Mouse (Mus musculus) CD8-positive naive resting alpha-beta T cell, adult 2 months (primary cell): ENCODE data around the gene Zdhhc11.

Source experiments
- DNase-seq, 2 experiments: peaks; one replicate each; pipeline ENCODE4 v3.0.0; 2022; ENCODE audit warnings: low read depth in 2 of 2, low spot score in 2 of 2

Gene Zdhhc11

GRCm38 (mm10) chr13:73963551-73963950 is at the start of gene Zdhhc11:
TSS of gene Zdhhc11 (plus strand) at chr13:73963851.
- DNase-seq: no peak

- DNase-seq: no peak
Measured at GRCm38 (mm10) chr13:73932201-73932600, 31.4 kb upstream of the Zdhhc11 start.

GRCm38 (mm10) chr13:73936938-73937320 is 26.7 kb upstream of the Zdhhc11 start:
- DNase-seq: no peak

GRCm38 (mm10) chr13:73937321-73938176 is 26.1 kb upstream of the Zdhhc11 start, which contains the start of the genes Trip13 and Brd9:
TSS of gene Trip13 (minus strand) at chr13:73937784.
TSS of gene Brd9 (plus strand) at chr13:73937811.
- peak; percentile 93 for DNase-seq

- DNase-seq: no peak
Measured at GRCm38 (mm10) chr13:73938177-73938560, 25.5 kb upstream of the Zdhhc11 start.

GRCm38 (mm10) chr13:73939101-73939500 is 24.6 kb upstream of the Zdhhc11 start:
- no peak for DNase-seq

- DNase-seq: no peak
Measured at GRCm38 (mm10) chr13:73944606-73945005, 19.0 kb upstream of the Zdhhc11 start.

GRCm38 (mm10) chr13:73953551-73954130 is 10.0 kb upstream of the Zdhhc11 start:
- DNase-seq: no peak

- no peak for DNase-seq
Measured at GRCm38 (mm10) chr13:73954666-73955065, 9.0 kb upstream of the Zdhhc11 start.

- no peak for DNase-seq
Measured at GRCm38 (mm10) chr13:73955531-73955930, 8.1 kb upstream of the Zdhhc11 start.

- DNase-seq: no peak
Measured at GRCm38 (mm10) chr13:73960117-73960652, 3.5 kb upstream of the Zdhhc11 start.

- no peak for DNase-seq
Measured at GRCm38 (mm10) chr13:73961177-73961576, 2.5 kb upstream of the Zdhhc11 start.

- peak; percentile 10 to 45 for DNase-seq
Measured at GRCm38 (mm10) chr13:73970545-73971448, 7.1 kb downstream of the Zdhhc11 start.

GRCm38 (mm10) chr13:73974523-73974922 is 10.9 kb downstream of the Zdhhc11 start:
- DNase-seq: no peak

GRCm38 (mm10) chr13:73976935-73977334 is 13.3 kb downstream of the Zdhhc11 start:
- no peak for DNase-seq

- no peak for DNase-seq
Measured at GRCm38 (mm10) chr13:73990325-73990724, 26.7 kb downstream of the Zdhhc11 start.

GRCm38 (mm10) chr13:73990761-73991160 is 27.1 kb downstream of the Zdhhc11 start:
- no peak for DNase-seq

GRCm38 (mm10) chr13:73991267-73991666 is 27.6 kb downstream of the Zdhhc11 start:
- no peak for DNase-seq

- no peak for DNase-seq
Measured at GRCm38 (mm10) chr13:73996456-73996855, 32.8 kb downstream of the Zdhhc11 start.

- DNase-seq: no peak
Measured at GRCm38 (mm10) chr13:74000519-74000918, 36.9 kb downstream of the Zdhhc11 start.

GRCm38 (mm10) chr13:74000961-74001360 is 37.3 kb downstream of the Zdhhc11 start:
- DNase-seq: no peak
